Mouse (Mus musculus): ENCODE measurements at regions not wholly inside any gene's neighbourhood (a gene's known extent, or its start where the extent isn't known, plus 50 kb on each side); places are given as distances from the start of the nearest gene placed in this dataset.

DNA sequence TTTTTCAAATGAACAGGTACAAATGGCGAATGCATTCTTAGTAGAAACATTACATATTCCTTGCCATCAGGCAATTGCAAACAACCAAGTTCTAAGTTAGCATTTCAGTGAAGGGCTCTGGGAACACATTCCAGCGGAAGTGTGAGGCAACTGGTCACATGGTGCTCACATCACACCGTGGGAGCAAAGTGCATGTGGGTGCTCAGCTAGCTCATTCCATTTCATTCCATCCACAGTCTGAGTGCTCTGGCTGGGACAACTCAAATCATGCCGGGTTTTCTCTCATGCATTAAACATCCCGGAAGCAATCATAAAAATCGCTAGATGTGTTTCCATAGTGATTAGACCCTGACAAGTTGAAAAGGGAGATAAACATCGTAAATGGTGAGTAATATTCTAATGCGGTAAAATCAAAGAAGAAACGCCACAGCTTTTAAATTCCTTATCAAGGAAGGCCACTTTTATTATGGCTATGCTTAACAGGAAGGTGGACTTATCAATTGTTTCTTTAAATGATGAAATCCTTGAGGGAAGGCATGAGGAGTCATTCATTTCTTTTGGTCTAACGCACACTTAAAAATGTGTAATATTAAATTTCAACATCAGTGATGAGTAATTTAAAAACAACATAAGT is 104.1 kb downstream of the Rassf9 start:
- no peak overlapping the region for H3K27ac ChIP-seq (replicated peaks; ENCODE audit: low read depth, low read length)
- WGBS = 90% methylated on average over 10 of the region's 10 CpGs
- no peak for DNase-seq (ENCODE audit: low spot score)

More for the DNA sequence above, 104.1 kb downstream of the Rassf9 start:
- H3K4me3 ChIP-seq (ENCODE audit: low read depth, low read length) = no peak overlapping the region
- no peak overlapping the region for H3K4me2 ChIP-seq (ENCODE audit: low read depth, low read length)
- no peaks in the 10 kb centered on the region for H3K4me1 ChIP-seq (ENCODE audit: control insufficient read depth, insufficient read depth, low read length)
- H3K27me3 ChIP-seq (replicated peaks; ENCODE audit: control insufficient read depth, insufficient read depth, low read length) = no peaks in the 10 kb centered on the region
- H3K9me3 ChIP-seq (ENCODE audit: control insufficient read depth, low read length) = no peaks in the 10 kb centered on the region
- no peak overlapping the region for H3K9ac ChIP-seq (ENCODE audit: low read depth, low read length)
- no peak for ATAC-seq (ENCODE audit: low read depth)
- H3K36me3 ChIP-seq (ENCODE audit: control insufficient read depth, insufficient read depth, low read length) = no peaks in the 10 kb centered on the region

All from embryonic facial prominence, embryonic 14.5 days (tissue).